Mouse (Mus musculus) forebrain, embryonic 16.5 days (tissue): Measurements from ENCODE around the gene Nme8. TPM values are rescaled to one million over a fixed set of nuclear protein-coding genes. Genes with fewer than 3 reads are reported as not detected.

Source experiments
- ATAC-seq: fragments of 200-750 bp; cut with Nextera tagmentation; 2 replicates; pipeline ENCODE4 v1.8.0; 2017; ENCODE audit warnings: mild to moderate bottlenecking, moderate library complexity
- H3K27ac ChIP-seq: fragments of 300-500 bp; sonication (generic); 2 replicates; pipeline ENCODE4 v1.5.1; 2014; ENCODE audit warnings: low read length, control low read depth
- H3K27me3 ChIP-seq: fragments of 300-500 bp; sonication (generic); replicated peaks from 2 replicates; pipeline ENCODE4 v1.6.1; 2014; ENCODE audit warnings: low read length; ENCODE audit not compliant: control insufficient read depth, insufficient read depth
- H3K36me3 ChIP-seq: fragments of 300-500 bp; sonication (generic); 2 replicates; pipeline ENCODE4 v1.6.1; 2014; ENCODE audit not compliant: control insufficient read depth, insufficient read depth
- H3K4me1 ChIP-seq: fragments of 300-500 bp; sonication (generic); replicated peaks from 2 replicates; pipeline ENCODE4 v1.6.1; 2014; ENCODE audit warnings: low read length; ENCODE audit not compliant: control insufficient read depth, insufficient read depth
- H3K4me2 ChIP-seq: fragments of 300-500 bp; sonication (generic); 2 replicates; pipeline ENCODE4 v1.6.1; 2014; ENCODE audit warnings: mild to moderate bottlenecking, low read length, control low read depth
- H3K4me3 ChIP-seq: fragments of 300-500 bp; sonication (generic); replicated peaks from 2 replicates; pipeline ENCODE4 v1.5.1; 2014; ENCODE audit warnings: mild to moderate bottlenecking, low read length, control low read depth
- H3K9ac ChIP-seq: fragments of 300-500 bp; sonication (generic); replicated peaks from 2 replicates; pipeline ENCODE4 v1.6.1; 2014; ENCODE audit warnings: low read depth, low read length, control low read depth
- H3K9me3 ChIP-seq: fragments of 300-500 bp; sonication (generic); 2 replicates; pipeline ENCODE4 v1.6.1; 2016; ENCODE audit warnings: low read length; ENCODE audit not compliant: control insufficient read depth
- WGBS: fragments of 180-500 bp; shearing (Covaris S2); extraction: QIAGEN DNeasy Blood & Tissue Kit; methylation state at CpG from one replicate; pipeline ENCODE4 v1.1.7; 2014; 5-methylcytosine and 5-hydroxymethylcytosine counted together
- polyA plus RNA-seq: library from polyadenylated mRNA; unstranded; fragments of >200 nt; fragmentation: Nextera tagmentation; extraction: Ambion mirVana; gene quantifications from 2 replicates; pipeline ENCODE4 v1.2.1, GENCODE M21; 2015

The Nme8 gene
- not detected in 2 replicates for polyA plus RNA-seq

GRCm38 (mm10) chr13:19697790-19698189, at the start of gene Nme8:
Nme8 (minus strand) TSS chr13:19697794.
- peaks cover 3% of the 10 kb centered on the region; the same call in 1 of the 2 replicates for H3K4me1 ChIP-seq
- no peaks in the 10 kb centered on the region for H3K9me3 ChIP-seq
- no peak within 1 kb of the TSS for H3K4me2 ChIP-seq
- ATAC-seq, result no peak
- H3K36me3 ChIP-seq, result no peaks in the 10 kb centered on the region
- H3K27me3 ChIP-seq, result no peaks in the 10 kb centered on the region
- H3K4me3 ChIP-seq, result no peak within 1 kb of the TSS
- H3K27ac ChIP-seq, result no peak within 1 kb of the TSS
- no peak within 1 kb of the TSS for H3K9ac ChIP-seq
- 23% methylated on average over 7 of the region's 7 CpGs for WGBS

GRCm38 (mm10) chr13:19745741-19746140, 48.1 kb upstream of the Nme8 start:
- WGBS, result 48% methylated on average over 2 of the region's 2 CpGs
- Histone ChIP-seq H3K9me3 (no peaks in the 10 kb centered on the region), H3K4me3 (no peak overlapping the region), H3K4me2 (no peak overlapping the region), H3K27me3 (no peaks in the 10 kb centered on the region), H3K27ac (no peak overlapping the region), H3K36me3 (no peaks in the 10 kb centered on the region), H3K4me1 (no peaks in the 10 kb centered on the region), H3K9ac (no peak overlapping the region)
- ATAC-seq, result no peak

GRCm38 (mm10) chr13:19744536-19744935, 46.9 kb upstream of the Nme8 start:
- WGBS, result 69% methylated on average over 5 of the region's 5 CpGs
- Histone ChIP-seq H3K9ac (no peak overlapping the region), H3K4me3 (no peak overlapping the region), H3K9me3 (no peaks in the 10 kb centered on the region), H3K27ac (no peak overlapping the region), H3K27me3 (no peaks in the 10 kb centered on the region), H3K4me2 (no peak overlapping the region), H3K36me3 (no peaks in the 10 kb centered on the region), H3K4me1 (no peaks in the 10 kb centered on the region)
- no peak for ATAC-seq

- ATAC-seq, result no peak
- no peaks in the 10 kb centered on the region for H3K4me1 ChIP-seq
- H3K27ac ChIP-seq, result no peak overlapping the region
- H3K4me2 ChIP-seq, result no peak overlapping the region
- no peaks in the 10 kb centered on the region for H3K27me3 ChIP-seq
- 85% methylated on average over 5 of the region's 5 CpGs for WGBS
- no peak overlapping the region for H3K9ac ChIP-seq
- H3K9me3 ChIP-seq, result no peaks in the 10 kb centered on the region
- no peaks in the 10 kb centered on the region for H3K36me3 ChIP-seq
- H3K4me3 ChIP-seq, result no peak overlapping the region
Observed at GRCm38 (mm10) chr13:19734597-19734996, 37.0 kb upstream of the Nme8 start.

GRCm38 (mm10) chr13:19730826-19731225, 33.2 kb upstream of the Nme8 start:
- 76% methylated on average over 2 of the region's 2 CpGs for WGBS
- H3K9me3 ChIP-seq, result no peaks in the 10 kb centered on the region
- H3K4me2 ChIP-seq, result no peak overlapping the region
- H3K4me3 ChIP-seq, result no peak overlapping the region
- H3K9ac ChIP-seq, result no peak overlapping the region
- H3K4me1 ChIP-seq, result no peaks in the 10 kb centered on the region
- no peak for ATAC-seq
- no peak overlapping the region for H3K27ac ChIP-seq
- no peaks in the 10 kb centered on the region for H3K27me3 ChIP-seq
- no peaks in the 10 kb centered on the region for H3K36me3 ChIP-seq

GRCm38 (mm10) chr13:19718954-19719353, 21.4 kb upstream of the Nme8 start:
- Histone ChIP-seq H3K9me3 (no peaks in the 10 kb centered on the region), H3K4me3 (no peak overlapping the region), H3K4me1 (peaks cover 6% of the 10 kb centered on the region; the same call in 1 of the 2 replicates), H3K36me3 (no peaks in the 10 kb centered on the region), H3K27me3 (no peaks in the 10 kb centered on the region), H3K4me2 (no peak overlapping the region), H3K9ac (no peak overlapping the region), H3K27ac (no peak overlapping the region)
- WGBS, result 55% methylated on average over 5 of the region's 5 CpGs
- no peak for ATAC-seq

GRCm38 (mm10) chr13:19717201-19717600, 19.6 kb upstream of the Nme8 start:
- H3K9ac ChIP-seq, result no peak overlapping the region
- H3K9me3 ChIP-seq, result no peaks in the 10 kb centered on the region
- H3K27ac ChIP-seq, result no peak overlapping the region
- no peak for ATAC-seq
- H3K4me1 ChIP-seq, result peaks cover 6% of the 10 kb centered on the region; the same call in 1 of the 2 replicates
- WGBS, result 40% methylated on average over 2 of the region's 2 CpGs
- no peaks in the 10 kb centered on the region for H3K27me3 ChIP-seq
- no peak overlapping the region for H3K4me3 ChIP-seq
- H3K4me2 ChIP-seq, result no peak overlapping the region
- H3K36me3 ChIP-seq, result no peaks in the 10 kb centered on the region

- no peak overlapping the region for H3K27ac ChIP-seq
- no peak overlapping the region for H3K4me3 ChIP-seq
- 8% methylated on average over 4 of the region's 4 CpGs for WGBS
- H3K36me3 ChIP-seq, result no peaks in the 10 kb centered on the region
- no peaks in the 10 kb centered on the region for H3K9me3 ChIP-seq
- peaks cover 3% of the 10 kb centered on the region; the same call in 1 of the 2 replicates for H3K4me1 ChIP-seq
- no peak overlapping the region for H3K4me2 ChIP-seq
- no peaks in the 10 kb centered on the region for H3K27me3 ChIP-seq
- no peak overlapping the region for H3K9ac ChIP-seq
- ATAC-seq, result no peak
Observed at GRCm38 (mm10) chr13:19703806-19704205, 6.2 kb upstream of the Nme8 start.

- peak; percentile 83 for ATAC-seq
- Histone ChIP-seq H3K36me3 (no peaks in the 10 kb centered on the region), H3K9ac (no peak overlapping the region), H3K9me3 (no peaks in the 10 kb centered on the region), H3K4me1 (peaks cover 3% of the 10 kb centered on the region; the same call in 1 of the 2 replicates), H3K27me3 (no peaks in the 10 kb centered on the region), H3K4me2 (peak overlapping the region; percentile 38), H3K4me3 (peak overlapping the region; percentile 5), H3K27ac (no peak overlapping the region)
- 38% methylated on average over 11 of the region's 11 CpGs for WGBS
Observed at GRCm38 (mm10) chr13:19701443-19702078, 4.0 kb upstream of the Nme8 start.
